Mouse (Mus musculus) small intestine, adult 2 months (tissue): ENCODE measurements around the gene Mdh2. TPM values are rescaled to one million over a fixed set of nuclear protein-coding genes. Genes with fewer than 3 reads are reported as not detected.

Source experiments
- H3K27ac ChIP-seq: fragments of 200-500 bp; 2 replicates; pipeline ENCODE4 v1.5.1; 2012; ENCODE audit warnings: low read depth, low read length, control low read depth, inconsistent platforms; ENCODE audit not compliant: insufficient read depth
- H3K27me3 ChIP-seq: fragments of 200-500 bp; 2 replicates; pipeline ENCODE4 v1.6.1; 2012; ENCODE audit warnings: mild to moderate bottlenecking, moderate library complexity, low read length, inconsistent platforms; ENCODE audit not compliant: control insufficient read depth, insufficient read depth
- H3K36me3 ChIP-seq: fragments of 200-500 bp; 2 replicates; pipeline ENCODE4 v1.6.1; 2012; ENCODE audit warnings: mild to moderate bottlenecking, low read length, control low read depth, inconsistent platforms; ENCODE audit not compliant: control insufficient read depth, insufficient read depth
- H3K4me1 ChIP-seq: fragments of 200-500 bp; 2 replicates; pipeline ENCODE4 v1.6.1; 2012; ENCODE audit warnings: low read length, inconsistent platforms, mixed read lengths; ENCODE audit not compliant: control insufficient read depth, insufficient read depth, insufficient read length
- H3K4me3 ChIP-seq: fragments of 200-500 bp; 2 replicates; pipeline ENCODE4 v1.5.1; 2012; ENCODE audit warnings: low read depth, mild to moderate bottlenecking, control low read depth, inconsistent platforms, low read length, moderate library complexity
- CTCF ChIP-seq: fragments of 200-500 bp; IDR thresholded peaks from 2 replicates; pipeline ENCODE4 v1.5.1; 2012; ENCODE audit warnings: low read depth, mild to moderate bottlenecking, control low read depth, inconsistent platforms, low read length, moderate library complexity, mixed read lengths; ENCODE audit not compliant: insufficient replicate concordance, insufficient read length; ENCODE audit errors: extremely low read depth
- POLR2A ChIP-seq: fragments of 200-500 bp; IDR thresholded peaks from 2 replicates; pipeline ENCODE4 v1.6.1; 2012; ENCODE audit warnings: low read depth, mild to moderate bottlenecking, control low read depth, inconsistent platforms, low read length, moderate library complexity
- WGBS: fragments of 180-500 bp; shearing (Covaris S2); methylation state at CpG from one replicate; pipeline ENCODE4 v1.1.7; 2018; 5-methylcytosine and 5-hydroxymethylcytosine counted together
- polyA plus RNA-seq: library from polyadenylated mRNA; depleted of rRNA; stranded (reverse); fragments of >200 nt; gene quantifications from 2 replicates; pipeline ENCODE4 v1.2.3, GENCODE M21; 2012; rRNA removed

Mdh2 gene
- polyA plus RNA-seq, 1 experiment = 2,398 TPM

DNA sequence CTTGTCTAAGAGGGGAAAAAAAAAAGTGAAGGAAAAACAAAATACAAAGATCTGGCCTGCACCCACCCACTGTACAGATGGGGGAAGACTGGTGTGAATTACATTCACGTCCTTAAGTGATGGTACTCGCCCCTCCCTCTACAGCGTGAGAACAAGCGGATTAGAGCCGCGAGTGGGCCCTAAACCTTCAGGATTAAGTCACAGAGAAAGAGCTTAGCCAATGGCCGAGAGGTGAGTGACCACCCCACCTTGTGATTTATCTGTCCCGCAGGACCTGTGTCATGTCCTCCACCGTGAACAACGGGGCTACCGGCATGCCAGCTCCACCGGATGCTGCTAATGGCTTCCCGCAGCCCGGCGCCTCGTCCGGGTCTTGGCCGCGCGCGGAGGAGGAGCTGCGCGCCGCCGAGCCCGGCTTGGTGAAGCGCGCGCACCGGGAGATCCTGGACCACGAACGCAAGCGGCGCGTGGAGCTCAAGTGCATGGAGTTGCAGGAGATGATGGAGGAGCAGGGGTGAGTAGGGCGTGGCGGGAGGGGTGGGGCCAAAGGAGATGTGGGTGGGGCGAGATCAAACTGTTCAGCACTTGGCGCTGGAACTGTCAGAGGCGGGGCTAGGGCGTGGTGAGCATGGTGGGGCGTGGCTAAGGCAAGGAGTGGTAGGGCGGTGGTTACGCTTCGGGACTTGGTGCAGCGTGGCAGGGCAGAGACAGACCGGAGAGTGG is 56.6 kb downstream of the Mdh2 start:
- H3K36me3 ChIP-seq = no peaks in the 10 kb centered on the region
- H3K27me3 ChIP-seq = no peaks in the 10 kb centered on the region; the same call in 1 of the 2 replicates
- peak overlapping the region; percentile 39 for H3K4me3 ChIP-seq
- no peak overlapping the region for H3K27ac ChIP-seq
- WGBS = 2% methylated on average over 47 of the region's 47 CpGs
- H3K4me1 ChIP-seq = peaks cover 13% of the 10 kb centered on the region
- TF ChIP-seq POLR2A (no peak), CTCF (no peak)

DNA sequence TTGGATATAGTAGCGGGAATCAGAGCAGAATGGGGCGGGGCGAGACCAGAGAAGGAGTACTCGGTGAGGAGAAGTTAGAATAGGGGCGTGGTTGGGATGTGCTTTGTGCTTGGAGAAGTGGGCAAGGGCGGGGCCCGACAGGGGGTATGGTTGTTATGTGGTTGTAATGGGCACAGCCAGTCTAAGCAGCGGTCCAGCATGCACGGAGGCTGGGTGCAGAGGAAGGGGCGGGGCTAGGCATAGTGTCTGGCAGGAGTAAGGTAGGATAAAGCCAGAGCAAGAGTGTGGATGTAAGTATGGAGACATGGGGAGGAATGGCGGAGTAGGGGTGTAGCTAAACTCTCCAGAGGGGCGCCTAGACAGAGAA is 57.2 kb downstream of the Mdh2 start:
- Histone ChIP-seq H3K27ac (0 out of 2 replicates have a peak overlapping the region, but pooled peaks have one; percentile 2), H3K36me3 (no peaks in the 10 kb centered on the region), H3K4me1 (peaks cover 13% of the 10 kb centered on the region), H3K27me3 (no peaks in the 10 kb centered on the region; the same call in 1 of the 2 replicates), H3K4me3 (peak overlapping the region; percentile 39)
- TF ChIP-seq CTCF = no peak
- no peak for TF ChIP-seq POLR2A
- 5% methylated on average over 12 of the region's 12 CpGs for WGBS

DNA sequence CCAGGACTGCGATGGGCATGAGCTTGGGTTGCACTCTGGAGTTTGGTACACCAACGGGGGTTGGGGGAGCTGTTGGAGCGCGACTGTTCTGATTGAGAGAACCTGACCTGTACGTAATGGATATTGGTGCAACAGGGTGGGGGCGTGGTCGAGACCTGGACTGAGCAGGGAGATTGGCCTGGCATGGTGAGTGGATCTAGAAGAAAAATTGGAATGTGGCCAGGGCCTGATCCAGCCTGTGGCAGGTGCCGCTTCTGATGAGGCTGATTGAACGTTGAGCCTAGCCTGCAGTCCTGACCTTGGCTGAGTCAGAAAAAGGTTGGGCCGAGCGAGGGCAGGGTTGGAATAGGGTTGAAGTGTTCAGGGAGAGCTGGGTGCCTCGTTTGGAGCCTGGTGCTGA is 57.7 kb downstream of the Mdh2 start:
- 0 out of 2 replicates have a peak overlapping the region, but pooled peaks have one; percentile 2 for H3K27ac ChIP-seq
- H3K36me3 ChIP-seq = no peaks in the 10 kb centered on the region
- 10% methylated on average over 12 of the region's 12 CpGs for WGBS
- H3K27me3 ChIP-seq = no peaks in the 10 kb centered on the region; the same call in 1 of the 2 replicates
- H3K4me3 ChIP-seq = no peak overlapping the region; the same call in 1 of the 2 replicates
- no peak for TF ChIP-seq CTCF
- TF ChIP-seq POLR2A = no peak
- H3K4me1 ChIP-seq = peaks cover 13% of the 10 kb centered on the region

Other genes with a start within 250 kb of the Mdh2 start
- 4.7 and 8.0 TPM in 2 replicates for gene Hip1, start 233.4 kb upstream of the Mdh2 start, polyA plus RNA-seq
- not detected in 2 replicates for gene Ccl26, start 214.9 kb upstream of the Mdh2 start, polyA plus RNA-seq
- gene Ccl24, start 205.4 kb upstream of the Mdh2 start, polyA plus RNA-seq = 3.3 and 3.6 TPM in 2 replicates
- gene Rhbdd2, start 145.9 kb upstream of the Mdh2 start, polyA plus RNA-seq = 13.3 and 13.4 TPM in 2 replicates
- gene Por, start 108.4 kb upstream of the Mdh2 start, polyA plus RNA-seq = 121 and 192 TPM in 2 replicates
- gene Tmem120a, start 34.0 kb upstream of the Mdh2 start, polyA plus RNA-seq = 111 and 261 TPM in 2 replicates
- 0.15 and 0.19 TPM in 2 replicates for gene Styxl1, start 95 bp upstream of the Mdh2 start, polyA plus RNA-seq
- 0.19 and 0.42 TPM in 2 replicates for gene Srrm3, start 28.4 kb downstream of the Mdh2 start, polyA plus RNA-seq
- 91.6 and 121 TPM in 2 replicates for gene Hspb1, start 109.4 kb downstream of the Mdh2 start, polyA plus RNA-seq
- 21.2 and 27.3 TPM in 2 replicates for gene Ywhag, start 156.1 kb downstream of the Mdh2 start, polyA plus RNA-seq
- 3.6 and 3.9 TPM in 2 replicates for gene Ssc4d, start 196.1 kb downstream of the Mdh2 start, polyA plus RNA-seq
- not detected in 2 replicates for gene Zp3, start 201.6 kb downstream of the Mdh2 start, polyA plus RNA-seq
- gene Dtx2, start 216.3 kb downstream of the Mdh2 start, polyA plus RNA-seq = 8.7 and 17.6 TPM in 2 replicates